Comparison of ENCODE assay signal across 23 mouse cellular contexts in the genomic region with DNA sequence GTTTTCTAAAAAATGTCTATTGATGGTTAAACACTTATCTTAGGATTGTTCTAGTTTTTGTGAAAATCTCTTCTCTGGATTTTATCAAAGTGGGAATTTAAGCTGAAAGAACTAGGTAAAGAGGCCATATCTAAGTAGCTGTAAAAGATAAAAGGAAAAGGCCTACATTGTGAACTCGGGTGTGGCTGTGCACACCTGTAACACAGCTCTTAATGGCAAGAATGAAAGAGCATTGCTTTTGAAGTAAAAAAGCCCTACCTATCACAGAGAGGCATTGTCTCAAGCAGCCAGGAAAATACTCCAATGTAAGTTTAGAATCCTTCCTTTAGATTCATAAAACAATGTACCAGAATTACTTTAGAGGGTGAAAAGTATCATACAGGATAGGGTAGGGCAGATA.
"Had no signal": no experiment of that assay in that cellular context is flagged by ENCODE, and none has a peak within 500 bp of the region (broad histone marks: within the 10 kb centered on the region; RNA-seq: fewer than 3 reads in every experiment).

No protein-coding gene starts in this region.

- H3K9me3 ChIP-seq: heart, embryonic 10.5 days; heart, embryonic 12.5 days; hindbrain, embryonic 13.5 days; hindbrain, embryonic 15.5 days; limb, embryonic 13.5 days; limb, embryonic 15.5 days; liver, embryonic 12.5 days had no signal

- H3K9ac ChIP-seq: heart, embryonic 12.5 days; hindbrain, embryonic 13.5 days; hindbrain, embryonic 15.5 days; limb, embryonic 13.5 days; limb, embryonic 15.5 days; liver, embryonic 12.5 days; liver, embryonic 14.5 days had no signal

- DNase-seq: gastrocnemius, adult 2 months; gastrocnemius, postnatal 10 days; gastrocnemius, postnatal 25 days; heart, adult 18-20 months; heart, postnatal 10 days; heart, postnatal 36 days; kidney, adult 18-20 months; kidney, adult 8-10 months; kidney, postnatal 10 days; kidney, postnatal 25 days; kidney, postnatal 4 days; layer of hippocampus, adult 9-11 months; layer of hippocampus, postnatal 36 days; left cerebral cortex, postnatal 4 days had no signal

- H3K4me2 ChIP-seq: heart, embryonic 12.5 days; hindbrain, embryonic 13.5 days; hindbrain, embryonic 15.5 days; limb, embryonic 13.5 days; limb, embryonic 15.5 days; liver, embryonic 12.5 days had no signal

- H3K4me3 ChIP-seq: gastrocnemius, adult 2 months; heart, embryonic 10.5 days; heart, embryonic 12.5 days; hindbrain, embryonic 13.5 days; hindbrain, embryonic 15.5 days; limb, embryonic 13.5 days; limb, embryonic 15.5 days; liver, embryonic 12.5 days had no signal

- H3K27me3 ChIP-seq: heart, embryonic 12.5 days; hindbrain, embryonic 13.5 days; hindbrain, embryonic 15.5 days; limb, embryonic 13.5 days; limb, embryonic 15.5 days; liver, embryonic 12.5 days had no signal

- ATAC-seq: inflammation-experienced regulatory T-cells, adult 6 months; liver, embryonic 12.5 days had no signal

- H3K4me1 ChIP-seq: heart, embryonic 10.5 days; heart, embryonic 12.5 days; hindbrain, embryonic 13.5 days; hindbrain, embryonic 15.5 days; limb, embryonic 13.5 days; limb, embryonic 15.5 days; liver, embryonic 12.5 days had no signal

- H3K27ac ChIP-seq: gastrocnemius, adult 2 months; heart, embryonic 10.5 days; hindbrain, embryonic 13.5 days; hindbrain, embryonic 15.5 days; limb, embryonic 13.5 days; limb, embryonic 15.5 days; liver, embryonic 12.5 days; liver, embryonic 14.5 days had no signal
